Mouse (Mus musculus) liver, embryonic 11.5 days (tissue): ENCODE results near the gene Tmem170b. TPM values are rescaled to one million over a fixed set of nuclear protein-coding genes. Genes with fewer than 3 reads are reported as not detected.

ENCODE experiments used
- ATAC-seq: fragments of 200-750 bp; cut with Nextera tagmentation; replicated peaks from 2 replicates; pipeline ENCODE4 v1.8.0; 2017; ENCODE audit warnings: moderate number of reproducible peaks, mild to moderate bottlenecking, moderate TSS enrichment, moderate library complexity; ENCODE audit not compliant: low FRiP score
- DNase-seq: peaks from one replicate; pipeline ENCODE4 v3.0.0-alpha.2; 2017; ENCODE audit warnings: low spot score
- H3K27ac ChIP-seq: fragments of 300-500 bp; sonication (generic); 2 replicates; pipeline ENCODE4 v1.5.1; 2014; ENCODE audit warnings: mild to moderate bottlenecking, low read depth, low read length, control low read depth
- H3K27me3 ChIP-seq: fragments of 300-500 bp; sonication (generic); replicated peaks from 2 replicates; pipeline ENCODE4 v1.6.1; 2014; ENCODE audit warnings: low read length, mixed read lengths; ENCODE audit not compliant: control insufficient read depth, insufficient read depth
- H3K36me3 ChIP-seq: fragments of 300-500 bp; sonication (generic); 2 replicates; pipeline ENCODE4 v1.6.1; 2014; ENCODE audit warnings: mild to moderate bottlenecking, low read length, moderate library complexity, mixed read lengths; ENCODE audit not compliant: control insufficient read depth, insufficient read depth
- H3K4me1 ChIP-seq: fragments of 300-500 bp; sonication (generic); replicated peaks from 2 replicates; pipeline ENCODE4 v1.6.1; 2014; ENCODE audit warnings: low read length, mixed read lengths; ENCODE audit not compliant: control insufficient read depth, insufficient read depth
- H3K4me2 ChIP-seq: fragments of 300-500 bp; sonication (generic); 2 replicates; pipeline ENCODE4 v1.6.1; 2014; ENCODE audit warnings: mild to moderate bottlenecking, control low read depth, moderate library complexity
- H3K4me3 ChIP-seq: fragments of 300-500 bp; sonication (generic); 2 replicates; pipeline ENCODE4 v1.5.1; 2014; ENCODE audit warnings: low read depth, low read length, control low read depth
- H3K9ac ChIP-seq: fragments of 300-500 bp; sonication (generic); 2 replicates; pipeline ENCODE4 v1.6.1; 2014; ENCODE audit warnings: low read depth, low read length, control low read depth
- H3K9me3 ChIP-seq: fragments of 300-500 bp; sonication (generic); 2 replicates; pipeline ENCODE4 v1.6.1; 2016; ENCODE audit warnings: low read length, inconsistent platforms, mixed read lengths; ENCODE audit not compliant: control insufficient read depth
- WGBS: fragments of 180-500 bp; shearing (Covaris S2); extraction: QIAGEN DNeasy Blood & Tissue Kit; methylation state at CpG from one replicate; pipeline ENCODE4 v1.1.7; 2014; 5-methylcytosine and 5-hydroxymethylcytosine counted together
- polyA plus RNA-seq: library from polyadenylated mRNA; unstranded; fragments of >200 nt; fragmentation: Nextera tagmentation; extraction: Ambion mirVana; gene quantifications from 2 replicates; pipeline ENCODE4 v1.2.1, GENCODE M21; 2014

The Tmem170b gene
- polyA plus RNA-seq, 1 experiment from 2014 or later = 11.4 TPM

DNA sequence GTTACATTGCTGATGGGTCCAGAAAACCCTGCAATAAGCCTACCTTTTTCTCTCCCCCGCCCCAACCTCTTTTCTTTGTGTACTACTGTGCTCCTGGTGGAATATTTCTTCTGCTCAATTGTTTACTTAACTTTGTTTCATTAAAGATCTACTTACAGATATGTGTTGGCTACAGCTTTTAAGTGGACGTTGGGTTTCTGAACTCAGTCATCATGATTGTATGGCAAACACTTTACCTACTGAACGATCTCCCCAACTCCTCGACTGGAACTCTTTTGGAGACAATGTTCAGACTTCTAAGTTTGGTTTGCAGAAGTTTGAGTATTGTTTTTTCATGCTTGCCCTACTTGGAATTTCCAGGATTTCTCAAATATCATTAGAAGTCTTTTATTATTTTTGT, 24.6 kb upstream of the Tmem170b start:
- no peaks in the 10 kb centered on the region for H3K4me1 ChIP-seq
- H3K36me3 ChIP-seq = no peaks in the 10 kb centered on the region
- no peak overlapping the region for H3K4me2 ChIP-seq
- H3K27me3 ChIP-seq = no peaks in the 10 kb centered on the region
- H3K9me3 ChIP-seq = no peaks in the 10 kb centered on the region
- no peak overlapping the region for H3K9ac ChIP-seq
- no peak for DNase-seq
- H3K27ac ChIP-seq = no peak overlapping the region
- H3K4me3 ChIP-seq = no peak overlapping the region
- ATAC-seq = no peak
- 81% methylated on average over 4 of the region's 4 CpGs for WGBS

DNA sequence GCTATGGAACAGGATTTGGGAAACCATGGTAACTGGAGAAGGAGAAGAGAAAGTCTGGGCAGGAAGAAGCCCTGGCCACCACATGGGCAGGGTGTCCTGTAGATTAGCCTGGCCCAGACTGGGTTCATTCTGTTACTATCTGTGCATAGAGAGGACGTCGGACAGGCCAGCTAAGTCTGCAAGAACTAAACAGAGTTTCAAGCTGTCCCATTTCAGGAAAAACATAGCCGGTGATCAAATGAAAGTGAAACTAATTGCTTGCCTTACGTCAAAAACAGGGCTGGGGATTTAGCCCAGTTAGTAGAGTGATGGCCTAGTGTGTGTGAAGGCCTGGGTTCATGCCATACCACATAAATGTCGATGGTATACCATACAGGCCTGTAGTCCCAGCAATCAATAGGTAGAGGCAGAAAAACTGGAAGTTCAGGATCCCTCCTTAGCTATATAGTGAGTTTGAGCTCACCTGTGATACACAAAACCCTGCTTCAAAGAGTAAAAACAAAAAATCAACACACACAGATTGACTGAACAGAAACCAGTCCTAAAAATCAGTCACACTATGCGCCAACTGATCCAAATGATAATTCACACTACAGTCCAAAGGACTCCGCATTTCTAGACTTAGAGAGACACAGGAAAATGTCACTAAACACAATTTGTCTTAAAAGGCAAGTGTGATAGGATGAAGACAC, 21.9 kb upstream of the Tmem170b start:
- H3K4me2 ChIP-seq = no peak overlapping the region
- no peak for ATAC-seq
- H3K9ac ChIP-seq = no peak overlapping the region
- 80% methylated on average over 7 of the region's 7 CpGs for WGBS
- H3K9me3 ChIP-seq = no peaks in the 10 kb centered on the region
- H3K27me3 ChIP-seq = no peaks in the 10 kb centered on the region
- H3K4me3 ChIP-seq = no peak overlapping the region
- no peak overlapping the region for H3K27ac ChIP-seq
- H3K4me1 ChIP-seq = no peaks in the 10 kb centered on the region
- no peak for DNase-seq
- no peaks in the 10 kb centered on the region for H3K36me3 ChIP-seq

- DNase-seq = no peak
- no peaks in the 10 kb centered on the region for H3K9me3 ChIP-seq
- WGBS = 86% methylated on average over 3 of the region's 3 CpGs
These were observed 21.4 kb upstream of the Tmem170b start for GRCm38 (mm10) chr13:41584358-41584680.

GRCm38 (mm10) chr13:41584896-41585295, 20.8 kb upstream of the Tmem170b start:
- Histone ChIP-seq H3K4me3 (no peak overlapping the region), H3K27me3 (no peaks in the 10 kb centered on the region), H3K36me3 (no peaks in the 10 kb centered on the region), H3K4me2 (no peak overlapping the region), H3K4me1 (no peaks in the 10 kb centered on the region), H3K27ac (no peak overlapping the region), H3K9ac (no peak overlapping the region), H3K9me3 (no peaks in the 10 kb centered on the region)
- ATAC-seq (no peak), DNase-seq (no peak)
- WGBS = 58% methylated on average over 4 of the region's 4 CpGs

More at GRCm38 (mm10) chr13:41584358-41584680, 21.4 kb upstream of the Tmem170b start:
- H3K27ac ChIP-seq = no peak overlapping the region
- H3K4me1 ChIP-seq = no peaks in the 10 kb centered on the region
- no peak for ATAC-seq
- no peak overlapping the region for H3K4me3 ChIP-seq
- H3K36me3 ChIP-seq = no peaks in the 10 kb centered on the region
- H3K9ac ChIP-seq = no peak overlapping the region
- no peak overlapping the region for H3K4me2 ChIP-seq
- no peaks in the 10 kb centered on the region for H3K27me3 ChIP-seq

GRCm38 (mm10) chr13:41596678-41597077, 9.0 kb upstream of the Tmem170b start:
- ATAC-seq = no peak
- no peaks in the 10 kb centered on the region for H3K27me3 ChIP-seq
- no peak for DNase-seq
- H3K9ac ChIP-seq = no peak overlapping the region
- H3K27ac ChIP-seq = no peak overlapping the region
- 69% methylated on average over 2 of the region's 2 CpGs for WGBS
- no peaks in the 10 kb centered on the region for H3K36me3 ChIP-seq
- no peaks in the 10 kb centered on the region for H3K9me3 ChIP-seq
- no peak overlapping the region for H3K4me2 ChIP-seq
- H3K4me3 ChIP-seq = no peak overlapping the region
- no peaks in the 10 kb centered on the region for H3K4me1 ChIP-seq

- Histone ChIP-seq H3K27me3 (no peaks in the 10 kb centered on the region), H3K4me2 (no peak overlapping the region), H3K27ac (no peak overlapping the region), H3K9ac (no peak overlapping the region), H3K9me3 (no peaks in the 10 kb centered on the region), H3K4me3 (no peak overlapping the region), H3K36me3 (no peaks in the 10 kb centered on the region), H3K4me1 (no peaks in the 10 kb centered on the region)
- ATAC-seq = no peak
- 56% methylated on average over 4 of the region's 4 CpGs for WGBS
- DNase-seq = no peak
These were observed 5.7 kb upstream of the Tmem170b start for GRCm38 (mm10) chr13:41599977-41600376.

DNA sequence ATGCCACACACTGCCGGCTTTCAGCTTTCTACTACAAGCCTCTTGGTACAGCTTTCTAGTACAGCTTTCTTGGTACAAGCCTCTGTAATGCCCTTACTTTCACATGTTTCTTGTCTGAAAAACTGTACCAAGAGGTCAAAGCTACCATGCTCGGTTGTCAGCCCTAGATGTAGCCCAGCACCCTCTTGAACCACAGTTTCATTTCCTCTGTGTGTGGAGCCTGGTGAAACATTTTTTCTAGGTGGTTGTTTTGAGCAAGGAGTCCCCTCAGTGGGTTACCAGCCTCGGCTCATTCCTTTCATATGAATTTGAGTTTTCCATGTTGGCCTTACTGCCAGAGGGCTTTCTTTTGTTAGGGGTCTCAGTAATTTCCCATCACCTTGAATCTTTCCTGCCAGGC, 4.7 kb upstream of the Tmem170b start:
- no peak overlapping the region for H3K27ac ChIP-seq
- DNase-seq (no peak), ATAC-seq (no peak)
- no peaks in the 10 kb centered on the region for H3K36me3 ChIP-seq
- no peak overlapping the region for H3K9ac ChIP-seq
- no peak overlapping the region for H3K4me3 ChIP-seq
- no peaks in the 10 kb centered on the region for H3K9me3 ChIP-seq
- no peaks in the 10 kb centered on the region for H3K27me3 ChIP-seq
- H3K4me1 ChIP-seq = no peaks in the 10 kb centered on the region
- no peak overlapping the region for H3K4me2 ChIP-seq
- WGBS = 80% methylated on average over 3 of the region's 3 CpGs

GRCm38 (mm10) chr13:41603921-41604466, 1.7 kb upstream of the Tmem170b start:
- H3K4me2 ChIP-seq = no peak overlapping the region
- ATAC-seq = no peak
- H3K36me3 ChIP-seq = no peaks in the 10 kb centered on the region
- H3K9ac ChIP-seq = no peak overlapping the region
- no peak overlapping the region for H3K4me3 ChIP-seq
- no peaks in the 10 kb centered on the region; the same call in none of the 2 replicates for H3K4me1 ChIP-seq
- 83% methylated on average over 5 of the region's 5 CpGs for WGBS
- DNase-seq = no peak
- no peaks in the 10 kb centered on the region for H3K27me3 ChIP-seq
- H3K9me3 ChIP-seq = no peaks in the 10 kb centered on the region
- H3K27ac ChIP-seq = no peak overlapping the region
